ENCODE assay signal across 10 mouse cellular contexts in genomic region chr5:118259152-118259551, GRCm38 (mm10). TPM values are rescaled to one million over a fixed set of nuclear protein-coding genes. Genes with fewer than 3 reads are reported as not detected.
DNase-seq lines count a peak whose midpoint lies in the region; ATAC-seq and TF ChIP-seq lines count a peak whose summit lies in the region.
"Had no signal": no experiment of that assay in that cellular context is flagged by ENCODE, and none has a peak within 500 bp of the region (broad histone marks: within the 10 kb centered on the region; RNA-seq: fewer than 3 reads in every experiment).

No protein-coding gene starts in this region.

- peak overlapping the region; percentile 44; the same call in 1 of the 2 replicates for H3K27ac ChIP-seq in hindbrain, embryonic 13.5 days
- no peak overlapping the region for H3K27ac ChIP-seq in hindbrain, embryonic 14.5 days
- no peak overlapping the region for H3K27ac ChIP-seq in midbrain, postnatal 0 days (ENCODE audit: low read depth, low read length)
- H3K27ac ChIP-seq in midbrain, embryonic 11.5 days (ENCODE audit: low read depth, low read length): no peak overlapping the region
- H3K27ac ChIP-seq: liver, embryonic 14.5 days had no signal

- no peak for DNase-seq in hindbrain, embryonic 14.5 days (ENCODE audit: low spot score)
- DNase-seq in midbrain, postnatal 0 days (ENCODE audit: low spot score): peak; percentile 70
- no peak for DNase-seq in midbrain, embryonic 11.5 days (ENCODE audit: low spot score, missing footprints)
- DNase-seq in cerebellum, postnatal 14 days: peak; percentile 76 to 79
- DNase-seq in lung, postnatal 4 days: peak; percentile 42 to 62
- DNase-seq in neural tube, embryonic 10.5 days (ENCODE audit: extremely low spot score, low spot score): no peak
- DNase-seq: adrenal gland, postnatal 10 days; thymus, postnatal 4 days had no signal

- H3K9me3 ChIP-seq in hindbrain, embryonic 13.5 days: no peaks in the 10 kb centered on the region
- H3K9me3 ChIP-seq in hindbrain, embryonic 14.5 days (ENCODE audit: control insufficient read depth, low read length): no peaks in the 10 kb centered on the region
- H3K9me3 ChIP-seq in midbrain, postnatal 0 days (ENCODE audit: low read length): no peaks in the 10 kb centered on the region
- no peaks in the 10 kb centered on the region for H3K9me3 ChIP-seq in midbrain, embryonic 11.5 days (ENCODE audit: control insufficient read depth, low read length)

- 0 out of 2 replicates have a peak overlapping the region, but pooled peaks have one; percentile 5 for H3K9ac ChIP-seq in hindbrain, embryonic 13.5 days
- H3K9ac ChIP-seq in hindbrain, embryonic 14.5 days: no peak overlapping the region; the same call in 1 of the 2 replicates
- no peak overlapping the region for H3K9ac ChIP-seq in midbrain, postnatal 0 days (replicated peaks; ENCODE audit: low read length, poor library complexity, severe bottlenecking)
- no peak overlapping the region for H3K9ac ChIP-seq in midbrain, embryonic 11.5 days (ENCODE audit: low read length)
- H3K9ac ChIP-seq: liver, embryonic 14.5 days had no signal

- ATAC-seq in hindbrain, embryonic 13.5 days (ENCODE audit: low FRiP score): no peak
- no peak for ATAC-seq in hindbrain, embryonic 14.5 days (ENCODE audit: low FRiP score)
- no peak for ATAC-seq in midbrain, postnatal 0 days (ENCODE audit: low FRiP score)
- no peak for ATAC-seq in midbrain, embryonic 11.5 days (ENCODE audit: low FRiP score)

- H3K27me3 ChIP-seq in hindbrain, embryonic 13.5 days: no peaks in the 10 kb centered on the region
- no peaks in the 10 kb centered on the region for H3K27me3 ChIP-seq in hindbrain, embryonic 14.5 days (ENCODE audit: control insufficient read depth, insufficient read depth, low read length)
- no peaks in the 10 kb centered on the region for H3K27me3 ChIP-seq in midbrain, postnatal 0 days (ENCODE audit: insufficient read depth, low read length)
- H3K27me3 ChIP-seq in midbrain, embryonic 11.5 days (ENCODE audit: control insufficient read depth, insufficient read depth, low read length): no peaks in the 10 kb centered on the region

- TF ChIP-seq CTCF in midbrain, postnatal 0 days (IDR thresholded peaks at IDR 0.05): no peak

- H3K4me2 ChIP-seq in hindbrain, embryonic 13.5 days: no peak overlapping the region
- H3K4me2 ChIP-seq in hindbrain, embryonic 14.5 days (replicated peaks): no peak overlapping the region
- H3K4me2 ChIP-seq in midbrain, postnatal 0 days (ENCODE audit: low read depth, low read length, poor library complexity, severe bottlenecking): no peak overlapping the region
- no peak overlapping the region for H3K4me2 ChIP-seq in midbrain, embryonic 11.5 days

- peaks cover 73% of the 10 kb centered on the region for H3K36me3 ChIP-seq in hindbrain, embryonic 13.5 days
- peaks cover 65% of the 10 kb centered on the region for H3K36me3 ChIP-seq in hindbrain, embryonic 14.5 days (replicated peaks; ENCODE audit: control insufficient read depth, insufficient read depth)
- peaks cover 67% of the 10 kb centered on the region for H3K36me3 ChIP-seq in midbrain, postnatal 0 days (ENCODE audit: insufficient read depth, low read length)
- peaks cover 23% of the 10 kb centered on the region for H3K36me3 ChIP-seq in midbrain, embryonic 11.5 days (ENCODE audit: control insufficient read depth, insufficient read depth, low read length)

- H3K4me3 ChIP-seq in hindbrain, embryonic 13.5 days: no peak overlapping the region
- H3K4me3 ChIP-seq in hindbrain, embryonic 14.5 days (replicated peaks; ENCODE audit: low read length): no peak overlapping the region
- no peak overlapping the region for H3K4me3 ChIP-seq in midbrain, postnatal 0 days (ENCODE audit: low read depth, low read length)
- no peak overlapping the region for H3K4me3 ChIP-seq in midbrain, embryonic 11.5 days (ENCODE audit: low read depth, low read length)

- peaks cover 15% of the 10 kb centered on the region for H3K4me1 ChIP-seq in hindbrain, embryonic 13.5 days (replicated peaks)
- peaks cover 9% of the 10 kb centered on the region for H3K4me1 ChIP-seq in hindbrain, embryonic 14.5 days (replicated peaks; ENCODE audit: control insufficient read depth, insufficient read depth, low read length)
- H3K4me1 ChIP-seq in midbrain, postnatal 0 days (ENCODE audit: insufficient read depth, low read length): peaks cover 6% of the 10 kb centered on the region
- H3K4me1 ChIP-seq in midbrain, embryonic 11.5 days (ENCODE audit: control insufficient read depth, insufficient read depth, low read length): no peaks in the 10 kb centered on the region; the same call in 1 of the 2 replicates

- 52% methylated on average over 6 of the region's 6 CpGs for WGBS in hindbrain, embryonic 13.5 days
- WGBS in hindbrain, embryonic 14.5 days: 52% methylated on average over 6 of the region's 6 CpGs
- 38% methylated on average over 6 of the region's 6 CpGs for WGBS in midbrain, postnatal 0 days
- WGBS in midbrain, embryonic 11.5 days: 64% methylated on average over 6 of the region's 6 CpGs

RNA-seq across cellular contexts. Expression of gene 2410131K14Rik, which starts 14.1 kb away (rescaled TPM):
- polyA plus RNA-seq in hindbrain, embryonic 13.5 days (2015; fragmentation: Nextera tagmentation; extraction: Ambion mirVana): 14.5 and 15.5 TPM in 2 replicates
- 16.4 and 17.2 TPM in 2 replicates for polyA plus RNA-seq in hindbrain, embryonic 14.5 days (2014; fragmentation: Nextera tagmentation; extraction: Ambion mirVana)
- total RNA-seq in midbrain, postnatal 0 days (2014; rRNA removed): 33.3 and 34.0 TPM in 2 replicates
- 18.8 and 19.2 TPM in 2 replicates for polyA plus RNA-seq in midbrain, postnatal 0 days (2015; fragmentation: Nextera tagmentation; extraction: Ambion mirVana)
- 10.3 and 11.1 TPM in 2 replicates for polyA plus RNA-seq in midbrain, embryonic 11.5 days (2014; fragmentation: Nextera tagmentation; extraction: Ambion mirVana)

RNA-seq across cellular contexts. Expression of gene Rnft2, which starts 14.2 kb away (rescaled TPM):
- polyA plus RNA-seq in hindbrain, embryonic 13.5 days (2015; fragmentation: Nextera tagmentation; extraction: Ambion mirVana): 9.8 and 12.2 TPM in 2 replicates
- 12.6 and 13.0 TPM in 2 replicates for polyA plus RNA-seq in hindbrain, embryonic 14.5 days (2014; fragmentation: Nextera tagmentation; extraction: Ambion mirVana)
- total RNA-seq in midbrain, postnatal 0 days (2014; rRNA removed): 121 and 125 TPM in 2 replicates
- polyA plus RNA-seq in midbrain, postnatal 0 days (2015; fragmentation: Nextera tagmentation; extraction: Ambion mirVana): 14.3 and 15.0 TPM in 2 replicates
- polyA plus RNA-seq in midbrain, embryonic 11.5 days (2014; fragmentation: Nextera tagmentation; extraction: Ambion mirVana): 4.3 and 5.8 TPM in 2 replicates

Comparison
In these comparisons a context has a peak if more than half of its experiments do, and no peak if none do; other contexts are left out.
1. DNase-seq: peak in midbrain, postnatal 0 days (single experiment), cerebellum, postnatal 14 days (2 of 2) and lung, postnatal 4 days (2 of 2); none in hindbrain, embryonic 14.5 days (single experiment), midbrain, embryonic 11.5 days (single experiment) and neural tube, embryonic 10.5 days (single experiment).